Mouse (Mus musculus) limb, embryonic 15.5 days (tissue): ENCODE data around the gene Nphs2. TPM values are rescaled to one million over a fixed set of nuclear protein-coding genes. Genes with fewer than 3 reads are reported as not detected.

ENCODE experiments used
- polyA plus RNA-seq: library from polyadenylated mRNA; unstranded; fragments of >200 nt; fragmentation: Nextera tagmentation; extraction: Ambion mirVana; gene quantifications from 2 replicates; pipeline ENCODE4 v1.2.1, GENCODE M21; 2015

Nphs2 gene
- polyA plus RNA-seq, 1 experiment from 2014 or later, result 0.13 TPM

Other genes starting within 250 kb of the Nphs2 start
- 0.47 and 0.70 TPM in 2 replicates for gene Fam163a, start 105.7 kb upstream of the Nphs2 start, polyA plus RNA-seq
- 0.35 and 0.36 TPM in 2 replicates for gene Tdrd5, start 7.1 kb upstream of the Nphs2 start, polyA plus RNA-seq
- 851 and 883 TPM in 2 replicates for gene Gm2000, start 55.3 kb downstream of the Nphs2 start, polyA plus RNA-seq
- 0.07 and 0.13 TPM in 2 replicates for gene Axdnd1, start 110.4 kb downstream of the Nphs2 start, polyA plus RNA-seq
- 23.6 and 26.0 TPM in 2 replicates for gene Soat1, start 163.6 kb downstream of the Nphs2 start, polyA plus RNA-seq
- gene Gm10031, start 213.3 kb downstream of the Nphs2 start, polyA plus RNA-seq, result 0.12 and 0.44 TPM in 2 replicates
- 3.6 and 3.9 TPM in 2 replicates for gene Abl2, start 248.1 kb downstream of the Nphs2 start, polyA plus RNA-seq